Mouse (Mus musculus) neutrophil, adult 5-6 weeks (primary cell): ENCODE data around the gene 9530053A07Rik. TPM values are rescaled to one million over a fixed set of nuclear protein-coding genes. Genes with fewer than 3 reads are reported as not detected.
A peak's percentile ranks its signal among the peaks of the same experiment; 100 is the strongest.

Source experiments
- ATAC-seq: fragments of 151-379, 151-347 bp; 2 replicates; pipeline ENCODE4 v1.8.0; 2017; ENCODE audit warnings: mild to moderate bottlenecking, moderate TSS enrichment; ENCODE audit not compliant: insufficient number of reproducible peaks, poor library complexity, low FRiP score, severe bottlenecking; ENCODE audit errors: extremely low read depth
- total RNA-seq: library from RNA; stranded (forward); fragments of 200-1000 nt; gene quantifications from 2 replicates; pipeline ENCODE4 v1.2.3, GENCODE M21; 2017

The 9530053A07Rik gene
- total RNA-seq, 1 experiment from 2014 or later, result not detected

GRCm38 (mm10) chr7:28208396-28208987 lies 79.2 kb downstream of the 9530053A07Rik start:
- no peak for ATAC-seq

GRCm38 (mm10) chr7:28208988-28209508 lies 79.8 kb downstream of the 9530053A07Rik start:
- 0 out of 2 replicates have a peak, but pooled peaks have one; percentile 30 for ATAC-seq

- no peak for ATAC-seq
These were observed 81.5 kb downstream of the 9530053A07Rik start for GRCm38 (mm10) chr7:28210731-28211130.

- peak; percentile 51; the same call in 1 of the 2 replicates for ATAC-seq
These were observed 84.9 kb downstream of the 9530053A07Rik start for GRCm38 (mm10) chr7:28214142-28214541.

Other genes starting within 250 kb of the 9530053A07Rik start
- 12.8 and 13.5 TPM in 2 replicates for gene Zfp974, start 200.0 kb upstream of the 9530053A07Rik start, total RNA-seq
- gene Zfp780b, start 150.3 kb upstream of the 9530053A07Rik start, total RNA-seq, result 23.8 and 25.6 TPM in 2 replicates
- 9.8 and 13.3 TPM in 2 replicates for gene Zfp850, start 115.4 kb upstream of the 9530053A07Rik start, total RNA-seq
- 102 and 105 TPM in 2 replicates for gene Psmc4, start 79.4 kb upstream of the 9530053A07Rik start, total RNA-seq
- gene Fcgbp, start 58.2 kb upstream of the 9530053A07Rik start, total RNA-seq, result 0.23 and 0.74 TPM in 2 replicates
- gene Fbl, start 40.2 kb downstream of the 9530053A07Rik start, total RNA-seq, result 49.8 and 55.4 TPM in 2 replicates
- 11.5 and 13.2 TPM in 2 replicates for gene Dyrk1b, start 50.0 kb downstream of the 9530053A07Rik start, total RNA-seq
- gene Eid2, start 138.4 kb downstream of the 9530053A07Rik start, total RNA-seq, result 1.2 TPM in 1 of 2 replicates, not detected in the other
- 5.0 and 5.9 TPM in 2 replicates for gene Eid2b, start 148.3 kb downstream of the 9530053A07Rik start, total RNA-seq
- gene Selenov, start 161.7 kb downstream of the 9530053A07Rik start, total RNA-seq, result not detected in 2 replicates
- gene Dll3, start 172.8 kb downstream of the 9530053A07Rik start, total RNA-seq, result 0.12 and 0.47 TPM in 2 replicates
- gene Timm50, start 182.6 kb downstream of the 9530053A07Rik start, total RNA-seq, result 8.5 and 10.0 TPM in 2 replicates
- gene Supt5, start 209.3 kb downstream of the 9530053A07Rik start, total RNA-seq, result 118 and 126 TPM in 2 replicates
- gene Rps16, start 221.2 kb downstream of the 9530053A07Rik start, total RNA-seq, result 700 and 800 TPM in 2 replicates
- 32.6 and 39.7 TPM in 2 replicates for gene Plekhg2, start 243.1 kb downstream of the 9530053A07Rik start, total RNA-seq